Mouse (Mus musculus) limb, embryonic 11.5 days (tissue): ENCODE results near the gene Ccdc40. TPM values are rescaled to one million over a fixed set of nuclear protein-coding genes. Genes with fewer than 3 reads are reported as not detected.

Experiments
- ATAC-seq: fragments of 200-750 bp; cut with Nextera tagmentation; 2 replicates; pipeline ENCODE4 v1.8.0; 2017; ENCODE audit warnings: low read depth; ENCODE audit not compliant: insufficient number of reproducible peaks, low FRiP score, low TSS enrichment
- DNase-seq: peaks from one replicate; pipeline ENCODE4 v3.0.0-alpha.2; 2015; ENCODE audit warnings: low spot score
- H3K27ac ChIP-seq: fragments of 300-500 bp; sonication (generic); replicated peaks from 2 replicates; pipeline ENCODE4 v1.5.1; 2014; ENCODE audit warnings: low read depth, mild to moderate bottlenecking, low read length
- H3K27me3 ChIP-seq: fragments of 300-500 bp; sonication (generic); 2 replicates; pipeline ENCODE4 v1.6.1; 2014; ENCODE audit warnings: mild to moderate bottlenecking, low read length, mixed read lengths; ENCODE audit not compliant: control insufficient read depth, insufficient read depth
- H3K36me3 ChIP-seq: fragments of 300-500 bp; sonication (generic); 2 replicates; pipeline ENCODE4 v1.6.1; 2014; ENCODE audit warnings: mild to moderate bottlenecking, low read length, moderate library complexity, mixed read lengths; ENCODE audit not compliant: control insufficient read depth, insufficient read depth
- H3K4me1 ChIP-seq: fragments of 300-500 bp; sonication (generic); 2 replicates; pipeline ENCODE4 v1.6.1; 2014; ENCODE audit warnings: low read length, mixed read lengths; ENCODE audit not compliant: control insufficient read depth, insufficient read depth
- H3K4me2 ChIP-seq: fragments of 300-500 bp; sonication (generic); 2 replicates; pipeline ENCODE4 v1.6.1; 2014; ENCODE audit warnings: low read depth, mild to moderate bottlenecking, moderate library complexity; ENCODE audit not compliant: severe bottlenecking
- H3K4me3 ChIP-seq: fragments of 300-500 bp; sonication (generic); 2 replicates; pipeline ENCODE4 v1.5.1; 2014; ENCODE audit warnings: low read depth, low read length
- H3K9ac ChIP-seq: fragments of 300-500 bp; sonication (generic); 2 replicates; pipeline ENCODE4 v1.6.1; 2014; ENCODE audit warnings: mild to moderate bottlenecking, low read length
- H3K9me3 ChIP-seq: fragments of 300-500 bp; sonication (generic); 2 replicates; pipeline ENCODE4 v1.6.1; 2016; ENCODE audit warnings: low read length; ENCODE audit not compliant: control insufficient read depth
- WGBS: fragments of 180-500 bp; shearing (Covaris S2); extraction: QIAGEN DNeasy Blood & Tissue Kit; methylation state at CpG from one replicate; pipeline ENCODE4 v1.1.7; 2014; 5-methylcytosine and 5-hydroxymethylcytosine counted together
- polyA plus RNA-seq: library from polyadenylated mRNA; unstranded; fragments of >200 nt; fragmentation: Nextera tagmentation; extraction: Ambion mirVana; gene quantifications from 2 replicates; pipeline ENCODE4 v1.2.1, GENCODE M21; 2014

Ccdc40 gene
- polyA plus RNA-seq, 1 experiment from 2014 or later, result 8.9 TPM

GRCm38 (mm10) chr11:119307658-119307867 lies 79.2 kb downstream of the Ccdc40 start, which contains the start of gene Card14:
Gene Card14, plus strand, starts transcription at chr11:119307768.
- Histone ChIP-seq H3K4me3 (no peak within 1 kb of the TSS), H3K36me3 (no peaks in the 10 kb centered on the region), H3K27me3 (peaks cover 2% of the 10 kb centered on the region; the same call in 1 of the 2 replicates), H3K27ac (no peak within 1 kb of the TSS), H3K9me3 (no peaks in the 10 kb centered on the region), H3K4me1 (peaks cover 7% of the 10 kb centered on the region), H3K9ac (no peak within 1 kb of the TSS), H3K4me2 (peak within 1 kb of the TSS; percentile 0; the same call in 1 of the 2 replicates)
- WGBS, result 38% methylated on average over 1 of the region's 1 CpGs
- DNase-seq, result no peak
- ATAC-seq, result no peak

- Histone ChIP-seq H3K27me3 (peaks cover 2% of the 10 kb centered on the region; the same call in 1 of the 2 replicates), H3K4me1 (peaks cover 7% of the 10 kb centered on the region), H3K27ac (no peak overlapping the region), H3K9me3 (no peaks in the 10 kb centered on the region), H3K4me2 (peak overlapping the region; percentile 0; the same call in 1 of the 2 replicates), H3K36me3 (no peaks in the 10 kb centered on the region), H3K9ac (no peak overlapping the region), H3K4me3 (no peak overlapping the region)
- 13% methylated on average over 11 of the region's 11 CpGs for WGBS
- DNase-seq, result peak; percentile 58
- ATAC-seq, result no peak
Measured at GRCm38 (mm10) chr11:119307916-119308315, 79.5 kb downstream of the Ccdc40 start.

- DNase-seq, result no peak
- no peak overlapping the region for H3K27ac ChIP-seq
- 11% methylated on average over 10 of the region's 10 CpGs for WGBS
- H3K9me3 ChIP-seq, result no peaks in the 10 kb centered on the region
- H3K4me3 ChIP-seq, result no peak overlapping the region
- no peak for ATAC-seq
- no peaks in the 10 kb centered on the region for H3K36me3 ChIP-seq
- no peak overlapping the region for H3K4me2 ChIP-seq
- peaks cover 7% of the 10 kb centered on the region for H3K4me1 ChIP-seq
- no peaks in the 10 kb centered on the region for H3K27me3 ChIP-seq
- H3K9ac ChIP-seq, result no peak overlapping the region
Measured at GRCm38 (mm10) chr11:119310621-119311020, 82.2 kb downstream of the Ccdc40 start.

DNA sequence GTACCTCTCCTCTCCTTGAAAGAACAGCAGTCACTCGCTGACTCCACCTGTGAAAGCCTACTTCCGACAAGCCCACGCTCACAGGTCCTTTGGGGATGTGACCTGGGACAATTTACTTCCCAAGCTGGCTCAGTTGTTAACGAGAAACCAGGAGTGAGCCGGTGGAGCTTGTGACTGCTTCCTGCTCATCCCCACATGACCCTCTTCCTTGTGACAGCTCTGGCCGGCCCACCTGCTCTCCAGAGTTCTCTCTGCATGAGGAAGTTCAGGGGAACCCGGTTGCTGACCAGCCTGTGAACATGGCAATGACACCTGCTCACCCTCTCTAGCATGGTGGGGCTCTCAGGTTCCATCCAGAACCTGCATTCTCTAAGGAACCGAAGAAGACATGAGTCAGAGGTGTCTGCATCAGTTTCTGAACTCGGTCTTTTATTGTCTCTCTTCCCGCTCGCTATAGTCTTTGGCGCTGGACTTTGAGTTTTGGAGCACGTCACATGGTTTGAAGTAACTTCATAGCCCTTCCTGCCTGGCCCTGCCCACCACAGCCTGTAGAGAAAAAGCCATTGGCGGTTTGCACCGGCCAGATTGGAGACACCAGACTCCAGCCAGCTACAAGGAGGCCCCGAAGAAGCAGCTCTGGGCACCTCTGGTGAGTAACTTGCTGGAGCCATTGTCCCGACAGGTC lies 86.0 kb downstream of the Ccdc40 start:
- no peaks in the 10 kb centered on the region for H3K4me1 ChIP-seq
- H3K4me2 ChIP-seq, result no peak overlapping the region
- H3K9me3 ChIP-seq, result no peaks in the 10 kb centered on the region
- no peaks in the 10 kb centered on the region for H3K36me3 ChIP-seq
- H3K27me3 ChIP-seq, result no peaks in the 10 kb centered on the region
- no peak overlapping the region for H3K27ac ChIP-seq
- no peak overlapping the region for H3K4me3 ChIP-seq
- no peak for DNase-seq
- no peak overlapping the region for H3K9ac ChIP-seq
- WGBS, result 79% methylated on average over 17 of the region's 17 CpGs
- ATAC-seq, result no peak

Other genes with a start within 250 kb of the Ccdc40 start
- gene Enpp7, start 240.4 kb upstream of the Ccdc40 start, polyA plus RNA-seq, result not detected in 2 replicates
- 121 and 131 TPM in 2 replicates for gene Cbx2, start 205.6 kb upstream of the Ccdc40 start, polyA plus RNA-seq
- 12.2 and 13.4 TPM in 2 replicates for gene Cbx8, start 187.6 kb upstream of the Ccdc40 start, polyA plus RNA-seq
- 5.4 and 5.8 TPM in 2 replicates for gene Cbx4, start 142.4 kb upstream of the Ccdc40 start, polyA plus RNA-seq
- gene Tbc1d16, start 73 bp upstream of the Ccdc40 start, polyA plus RNA-seq, result 10.8 TPM in 2 replicates
- 16.5 and 17.9 TPM in 2 replicates for gene Gaa, start 39.3 kb downstream of the Ccdc40 start, polyA plus RNA-seq
- gene Eif4a3, start 71.5 kb downstream of the Ccdc40 start, polyA plus RNA-seq, result 463 and 475 TPM in 2 replicates
- 0.17 and 0.18 TPM in 2 replicates for gene Card14, start 79.2 kb downstream of the Ccdc40 start, polyA plus RNA-seq
- gene Sgsh, start 127.0 kb downstream of the Ccdc40 start, polyA plus RNA-seq, result 4.9 and 6.2 TPM in 2 replicates
- 7.3 and 7.4 TPM in 2 replicates for gene Slc26a11, start 127.0 kb downstream of the Ccdc40 start, polyA plus RNA-seq
- gene Rnf213, start 164.5 kb downstream of the Ccdc40 start, polyA plus RNA-seq, result 3.1 and 3.5 TPM in 2 replicates